Mouse (Mus musculus) lung, postnatal 0 days (tissue): ENCODE results near the gene Lrp10.

Experiments
- CTCF ChIP-seq: IDR thresholded peaks from 2 replicates; pipeline ENCODE4 v1.5.1; 2016; ENCODE audit warnings: antibody characterized with exemption, mild to moderate bottlenecking
- EP300 ChIP-seq: IDR thresholded peaks from 2 replicates; pipeline ENCODE4 v1.6.1; 2016; ENCODE audit warnings: antibody characterized with exemption, mild to moderate bottlenecking, control low read depth

GRCm38 (mm10) chr14:54463959-54464292 lies at the start of gene Lrp10:
- TF ChIP-seq CTCF (no peak), EP300 (no peak)
